Mouse (Mus musculus): Measurements from ENCODE around the gene Alad. TPM values are rescaled to one million over a fixed set of nuclear protein-coding genes. Genes with fewer than 3 reads are reported as not detected.

The Alad gene
- polyA plus RNA-seq, 2 experiments = 296 to 629 TPM

DNA sequence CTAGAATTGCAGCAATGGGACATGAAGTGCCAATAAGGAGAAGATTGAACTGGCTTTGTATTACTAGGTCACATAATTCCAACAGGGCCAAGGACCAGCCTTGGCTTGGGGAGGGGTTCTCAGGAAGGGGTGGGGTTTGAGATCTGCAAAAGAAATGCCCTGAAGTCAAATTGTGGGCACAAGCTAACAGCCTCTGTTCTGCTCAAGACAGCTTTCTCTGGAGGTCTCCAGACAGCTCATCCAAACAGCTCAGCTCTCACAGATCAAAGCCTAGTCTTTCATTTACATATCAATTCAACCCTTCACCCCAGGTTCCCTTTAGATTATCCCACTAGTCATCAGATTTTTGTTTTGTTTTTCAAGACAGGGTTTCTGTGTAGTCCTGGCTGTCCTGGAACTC, 25.1 kb upstream of the Alad start:
- Histone ChIP-seq H3K27me3 (ENCODE audit: control insufficient read depth, insufficient read depth, low read length) (no peaks in the 10 kb centered on the region), H3K4me3 (ENCODE audit: insufficient read depth in 1 of 2, low read depth in 2 of 2, low read length in 2 of 2) (no peak overlapping the region), H3K4me1 (replicated peaks; ENCODE audit: control insufficient read depth in 2 of 2, insufficient read depth in 2 of 2, low read length in 1 of 2) (no peaks in the 10 kb centered on the region), H3K36me3 (replicated peaks; ENCODE audit: control insufficient read depth, insufficient read depth, low read depth) (no peaks in the 10 kb centered on the region), H3K27ac (no peak overlapping the region), H3K4me2 (ENCODE audit: low read depth) (no peak overlapping the region), H3K9me3 (ENCODE audit: control insufficient read depth, low read length) (no peaks in the 10 kb centered on the region), H3K9ac (replicated peaks) (no peak overlapping the region)
- DNase-seq (ENCODE audit: low read depth in 3 of 3, low spot score in 3 of 3) = no peak
- no peak for ATAC-seq (ENCODE audit: insufficient read depth)
- no peak for TF ChIP-seq EP300 (IDR thresholded peaks at IDR 0.05; ENCODE audit: low read depth)
- no peak for TF ChIP-seq CTCF (IDR thresholded peaks at IDR 0.05; ENCODE audit: low read depth)

DNA sequence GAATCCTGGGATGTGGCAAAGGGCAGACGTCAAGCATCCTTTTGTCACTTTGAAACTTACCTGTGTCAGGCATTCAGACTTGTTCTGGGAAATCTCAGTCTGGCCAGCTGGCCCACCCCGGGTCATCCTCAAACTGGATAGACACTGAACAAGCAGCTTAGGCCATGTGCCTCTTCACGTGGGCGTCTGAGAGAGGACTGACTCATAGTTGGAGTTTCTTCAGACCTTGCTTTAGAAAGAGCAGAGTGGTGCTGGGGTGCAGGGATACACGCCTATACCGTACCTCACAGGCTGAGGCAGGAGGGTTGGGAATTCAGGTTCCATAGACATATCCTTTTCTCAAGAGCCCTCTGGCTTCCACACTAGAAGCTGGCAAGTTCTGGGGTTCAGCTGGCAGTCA, 24.1 kb upstream of the Alad start:
- 63% methylated on average over 6 of the region's 6 CpGs for WGBS (ENCODE audit: insufficient replicate concordance)
- Histone ChIP-seq H3K4me3 (ENCODE audit: insufficient read depth in 1 of 2, low read depth in 2 of 2, low read length in 2 of 2) (no peak overlapping the region), H3K9ac (replicated peaks) (no peak overlapping the region), H3K27ac (no peak overlapping the region), H3K4me1 (replicated peaks; ENCODE audit: control insufficient read depth in 2 of 2, insufficient read depth in 2 of 2, low read length in 1 of 2) (no peaks in the 10 kb centered on the region), H3K4me2 (ENCODE audit: low read depth) (no peak overlapping the region), H3K36me3 (replicated peaks; ENCODE audit: control insufficient read depth, insufficient read depth, low read depth) (no peaks in the 10 kb centered on the region), H3K9me3 (ENCODE audit: control insufficient read depth, low read length) (no peaks in the 10 kb centered on the region), H3K27me3 (ENCODE audit: control insufficient read depth, insufficient read depth, low read length) (no peaks in the 10 kb centered on the region)
- DNase-seq (ENCODE audit: low read depth in 3 of 3, low spot score in 3 of 3) = no peak
- no peak for TF ChIP-seq CTCF (IDR thresholded peaks at IDR 0.05; ENCODE audit: low read depth)
- no peak for TF ChIP-seq EP300 (IDR thresholded peaks at IDR 0.05; ENCODE audit: low read depth)
- ATAC-seq (ENCODE audit: insufficient read depth) = no peak

DNA sequence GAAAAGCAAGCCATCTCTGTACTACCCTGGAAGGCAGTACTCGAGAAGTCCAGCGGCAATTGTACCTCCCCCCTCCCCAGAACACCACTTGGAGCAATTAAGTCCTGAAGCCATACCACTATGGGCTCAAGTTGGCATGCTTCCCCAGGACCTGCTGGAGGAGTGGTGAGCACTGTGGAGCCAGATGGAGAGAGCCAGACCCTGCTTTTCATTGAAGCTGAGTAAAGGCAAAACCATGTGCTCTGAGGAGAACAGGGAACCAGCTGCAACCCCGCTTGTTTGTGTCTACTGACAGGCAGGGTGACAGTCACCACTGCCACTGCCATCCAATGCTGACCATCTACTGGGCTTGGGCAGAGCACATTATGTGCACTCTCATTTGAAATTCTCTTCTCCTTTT, 22.1 kb upstream of the Alad start:
- H3K4me2 ChIP-seq (ENCODE audit: low read depth) = no peak overlapping the region
- no peaks in the 10 kb centered on the region for H3K27me3 ChIP-seq (ENCODE audit: control insufficient read depth, insufficient read depth, low read length)
- no peaks in the 10 kb centered on the region for H3K9me3 ChIP-seq (ENCODE audit: control insufficient read depth, low read length)
- no peak overlapping the region for H3K4me3 ChIP-seq (ENCODE audit: insufficient read depth in 1 of 2, low read depth in 2 of 2, low read length in 2 of 2)
- H3K9ac ChIP-seq (replicated peaks) = no peak overlapping the region
- H3K27ac ChIP-seq = no peak overlapping the region
- DNase-seq (ENCODE audit: low read depth in 3 of 3, low spot score in 3 of 3) = no peak
- no peaks in the 10 kb centered on the region for H3K4me1 ChIP-seq (replicated peaks; ENCODE audit: control insufficient read depth in 2 of 2, insufficient read depth in 2 of 2, low read length in 1 of 2)
- no peak for TF ChIP-seq CTCF (IDR thresholded peaks at IDR 0.05; ENCODE audit: low read depth)
- no peak for TF ChIP-seq EP300 (IDR thresholded peaks at IDR 0.05; ENCODE audit: low read depth)
- no peaks in the 10 kb centered on the region for H3K36me3 ChIP-seq (replicated peaks; ENCODE audit: control insufficient read depth, insufficient read depth, low read depth)
- ATAC-seq (ENCODE audit: insufficient read depth) = no peak
- 60% methylated on average over 3 of the region's 3 CpGs for WGBS (ENCODE audit: insufficient replicate concordance)

DNA sequence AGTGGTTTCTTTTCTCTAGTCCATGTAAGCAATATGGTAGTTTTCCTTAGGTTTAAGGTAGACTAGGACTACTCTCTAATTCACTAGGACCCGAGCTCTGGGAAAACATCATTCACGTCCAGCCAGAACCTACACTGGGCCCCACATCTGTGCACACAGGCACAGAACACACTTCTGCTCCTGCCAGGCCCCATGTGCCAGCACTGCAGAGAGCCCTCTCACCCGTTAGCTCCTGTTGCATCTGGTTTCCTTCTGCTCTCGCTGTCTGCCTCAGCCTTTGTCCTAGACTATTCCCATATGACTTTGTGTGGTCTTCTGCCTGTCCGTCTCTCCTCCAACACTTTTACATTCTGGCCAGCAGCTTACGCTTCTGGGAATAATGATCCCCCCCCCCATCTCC, 14.0 kb upstream of the Alad start:
- no peaks in the 10 kb centered on the region for H3K36me3 ChIP-seq (replicated peaks; ENCODE audit: control insufficient read depth, insufficient read depth, low read depth)
- no peak for DNase-seq (ENCODE audit: low read depth in 3 of 3, low spot score in 3 of 3)

DNA sequence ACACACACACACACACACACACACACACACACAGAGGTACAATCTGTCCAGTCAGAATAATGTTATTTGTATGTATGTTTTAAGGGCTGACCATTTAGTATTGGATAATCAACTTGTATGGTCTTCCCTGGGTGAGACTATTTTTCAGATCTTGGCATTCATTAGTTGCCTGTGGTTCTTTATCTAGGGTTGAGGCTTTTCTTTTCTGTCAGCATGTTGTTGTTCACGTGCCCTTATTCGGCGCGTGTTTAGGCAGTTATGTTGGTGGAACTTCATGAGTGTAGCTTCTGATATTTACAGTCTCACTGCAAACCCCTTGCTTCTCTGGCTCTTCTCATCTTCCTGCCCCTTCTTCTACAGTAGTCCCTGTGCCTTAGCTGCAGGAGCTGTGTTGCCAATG, 7.9 kb upstream of the Alad start:
- no peak for ATAC-seq (ENCODE audit: insufficient read depth)

More for the DNA sequence above, 14.0 kb upstream of the Alad start:
- no peak for ATAC-seq (ENCODE audit: insufficient read depth)
- H3K4me1 ChIP-seq (replicated peaks; ENCODE audit: control insufficient read depth in 2 of 2, insufficient read depth in 2 of 2, low read length in 1 of 2) = peaks cover 0 to 4% of the 10 kb centered on the region in 2 experiments; a peak in 1 of 4 replicates
- H3K27me3 ChIP-seq (ENCODE audit: control insufficient read depth, insufficient read depth, low read length) = no peaks in the 10 kb centered on the region; the same call in 1 of the 2 replicates
- no peak overlapping the region for H3K27ac ChIP-seq
- H3K4me2 ChIP-seq (ENCODE audit: low read depth) = no peak overlapping the region
- no peak overlapping the region for H3K9ac ChIP-seq (replicated peaks)
- H3K4me3 ChIP-seq (ENCODE audit: insufficient read depth in 1 of 2, low read depth in 2 of 2, low read length in 2 of 2) = no peak overlapping the region
- H3K9me3 ChIP-seq (ENCODE audit: control insufficient read depth, low read length) = no peaks in the 10 kb centered on the region
- 61% methylated on average over 6 of the region's 6 CpGs for WGBS (ENCODE audit: insufficient replicate concordance)
- TF ChIP-seq EP300 (IDR thresholded peaks at IDR 0.05; ENCODE audit: low read depth) (no peak), CTCF (IDR thresholded peaks at IDR 0.05; ENCODE audit: low read depth) (no peak)

More for the DNA sequence above, 7.9 kb upstream of the Alad start:
- WGBS (ENCODE audit: insufficient replicate concordance) = 15% methylated on average over 4 of the region's 4 CpGs
- TF ChIP-seq EP300 (IDR thresholded peaks at IDR 0.05; ENCODE audit: low read depth) (no peak), CTCF (IDR thresholded peaks at IDR 0.05; ENCODE audit: low read depth) (no peak)
- H3K36me3 ChIP-seq (replicated peaks; ENCODE audit: control insufficient read depth, insufficient read depth, low read depth) = peaks cover 5% of the 10 kb centered on the region
- no peaks in the 10 kb centered on the region for H3K9me3 ChIP-seq (ENCODE audit: control insufficient read depth, low read length)
- H3K27me3 ChIP-seq (ENCODE audit: control insufficient read depth, insufficient read depth, low read length) = no peaks in the 10 kb centered on the region; the same call in 1 of the 2 replicates
- no peak overlapping the region for H3K9ac ChIP-seq (replicated peaks)
- no peak for DNase-seq (ENCODE audit: low read depth in 3 of 3, low spot score in 3 of 3)
- H3K4me3 ChIP-seq (ENCODE audit: insufficient read depth in 1 of 2, low read depth in 2 of 2, low read length in 2 of 2) = no peak overlapping the region
- H3K27ac ChIP-seq = no peak overlapping the region
- H3K4me1 ChIP-seq (replicated peaks; ENCODE audit: control insufficient read depth in 2 of 2, insufficient read depth in 2 of 2, low read length in 1 of 2) = peaks cover 0 to 11% of the 10 kb centered on the region in 2 experiments
- H3K4me2 ChIP-seq (ENCODE audit: low read depth) = no peak overlapping the region
